Mouse (Mus musculus): Measurements from ENCODE around the gene Kcnk18. TPM values are rescaled to one million over a fixed set of nuclear protein-coding genes. Genes with fewer than 3 reads are reported as not detected.

Gene Kcnk18
- polyA plus RNA-seq, 1 experiment: not detected

- Histone ChIP-seq H3K4me3 (ENCODE audit: insufficient read depth, low read length) (no peak overlapping the region), H3K27ac (ENCODE audit: insufficient read depth, low read length) (no peak overlapping the region), H3K4me1 (ENCODE audit: control insufficient read depth, insufficient read depth, low read length) (no peaks in the 10 kb centered on the region)
- no peak for TF ChIP-seq CTCF (IDR thresholded peaks at IDR 0.05; ENCODE audit: borderline replicate concordance, insufficient read depth, low read length)
- TF ChIP-seq POLR2A (IDR thresholded peaks at IDR 0.05; ENCODE audit: low read depth, low read length): no peak
These were observed 28.4 kb upstream of the Kcnk18 start for GRCm38 (mm10) chr19:59190431-59191122.

GRCm38 (mm10) chr19:59191123-59191505 lies 27.9 kb upstream of the Kcnk18 start:
- H3K27ac ChIP-seq (ENCODE audit: insufficient read depth, low read length): no peak overlapping the region
- TF ChIP-seq CTCF (IDR thresholded peaks at IDR 0.05; ENCODE audit: borderline replicate concordance, insufficient read depth, low read length) (no peak), POLR2A (IDR thresholded peaks at IDR 0.05; ENCODE audit: low read depth, low read length) (no peak)
- H3K4me3 ChIP-seq (ENCODE audit: insufficient read depth, low read length): no peak overlapping the region
- no peaks in the 10 kb centered on the region for H3K4me1 ChIP-seq (ENCODE audit: control insufficient read depth, insufficient read depth, low read length)

GRCm38 (mm10) chr19:59192491-59192890 lies 26.5 kb upstream of the Kcnk18 start:
- TF ChIP-seq CTCF (IDR thresholded peaks at IDR 0.05; ENCODE audit: borderline replicate concordance, insufficient read depth, low read length) (no peak), POLR2A (IDR thresholded peaks at IDR 0.05; ENCODE audit: low read depth, low read length) (no peak)
- Histone ChIP-seq H3K4me1 (ENCODE audit: control insufficient read depth, insufficient read depth, low read length) (no peaks in the 10 kb centered on the region), H3K27ac (ENCODE audit: insufficient read depth, low read length) (no peak overlapping the region), H3K4me3 (ENCODE audit: insufficient read depth, low read length) (no peak overlapping the region)

- Histone ChIP-seq H3K4me3 (ENCODE audit: insufficient read depth, low read length) (no peak overlapping the region), H3K27ac (ENCODE audit: insufficient read depth, low read length) (no peak overlapping the region), H3K4me1 (ENCODE audit: control insufficient read depth, insufficient read depth, low read length) (no peaks in the 10 kb centered on the region)
- TF ChIP-seq CTCF (IDR thresholded peaks at IDR 0.05; ENCODE audit: borderline replicate concordance, insufficient read depth, low read length) (no peak), POLR2A (IDR thresholded peaks at IDR 0.05; ENCODE audit: low read depth, low read length) (no peak)
These were observed 25.6 kb upstream of the Kcnk18 start for GRCm38 (mm10) chr19:59193456-59193855.

- TF ChIP-seq POLR2A (IDR thresholded peaks at IDR 0.05; ENCODE audit: low read depth, low read length) (no peak), CTCF (IDR thresholded peaks at IDR 0.05; ENCODE audit: borderline replicate concordance, insufficient read depth, low read length) (no peak)
- Histone ChIP-seq H3K27ac (ENCODE audit: insufficient read depth, low read length) (no peak overlapping the region), H3K4me1 (ENCODE audit: control insufficient read depth, insufficient read depth, low read length) (no peaks in the 10 kb centered on the region), H3K4me3 (ENCODE audit: insufficient read depth, low read length) (no peak overlapping the region)
These were observed 24.8 kb upstream of the Kcnk18 start for GRCm38 (mm10) chr19:59193986-59194820.

GRCm38 (mm10) chr19:59195181-59195770 lies 23.7 kb upstream of the Kcnk18 start:
- no peak for TF ChIP-seq CTCF (IDR thresholded peaks at IDR 0.05; ENCODE audit: borderline replicate concordance, insufficient read depth, low read length)
- TF ChIP-seq POLR2A (IDR thresholded peaks at IDR 0.05; ENCODE audit: low read depth, low read length): no peak
- Histone ChIP-seq H3K27ac (ENCODE audit: insufficient read depth, low read length) (no peak overlapping the region), H3K4me3 (ENCODE audit: insufficient read depth, low read length) (no peak overlapping the region), H3K4me1 (ENCODE audit: control insufficient read depth, insufficient read depth, low read length) (no peaks in the 10 kb centered on the region)

- Histone ChIP-seq H3K4me3 (ENCODE audit: insufficient read depth, low read length) (no peak overlapping the region), H3K4me1 (ENCODE audit: control insufficient read depth, insufficient read depth, low read length) (no peaks in the 10 kb centered on the region), H3K27ac (ENCODE audit: insufficient read depth, low read length) (no peak overlapping the region)
- TF ChIP-seq POLR2A (IDR thresholded peaks at IDR 0.05; ENCODE audit: low read depth, low read length) (no peak), CTCF (IDR thresholded peaks at IDR 0.05; ENCODE audit: borderline replicate concordance, insufficient read depth, low read length) (peak; percentile 81)
These were observed 22.8 kb upstream of the Kcnk18 start for GRCm38 (mm10) chr19:59196111-59196666.

GRCm38 (mm10) chr19:59198161-59198560 lies 20.9 kb upstream of the Kcnk18 start:
- Histone ChIP-seq H3K4me1 (ENCODE audit: control insufficient read depth, insufficient read depth, low read length) (no peaks in the 10 kb centered on the region), H3K4me3 (ENCODE audit: insufficient read depth, low read length) (no peak overlapping the region), H3K27ac (ENCODE audit: insufficient read depth, low read length) (no peak overlapping the region)
- no peak for TF ChIP-seq POLR2A (IDR thresholded peaks at IDR 0.05; ENCODE audit: low read depth, low read length)
- TF ChIP-seq CTCF (IDR thresholded peaks at IDR 0.05; ENCODE audit: borderline replicate concordance, insufficient read depth, low read length): peak; percentile 83

- Histone ChIP-seq H3K4me1 (ENCODE audit: control insufficient read depth, insufficient read depth, low read length) (no peaks in the 10 kb centered on the region), H3K4me3 (ENCODE audit: insufficient read depth, low read length) (no peak overlapping the region), H3K27ac (ENCODE audit: insufficient read depth, low read length) (no peak overlapping the region)
- TF ChIP-seq POLR2A (IDR thresholded peaks at IDR 0.05; ENCODE audit: low read depth, low read length): no peak
- TF ChIP-seq CTCF (IDR thresholded peaks at IDR 0.05; ENCODE audit: borderline replicate concordance, insufficient read depth, low read length): 0 out of 2 replicates have a peak, but pooled peaks have one; percentile 15
These were observed 10.5 kb upstream of the Kcnk18 start for GRCm38 (mm10) chr19:59208475-59208874.
